Mouse (Mus musculus): ENCODE data around the gene A930017K11Rik.

GRCm38 (mm10) chr17:25964271-25964670, 11.9 kb upstream of the A930017K11Rik start:
- TF ChIP-seq CTCF (IDR thresholded peaks at IDR 0.05; ENCODE audit: borderline replicate concordance, extremely low read depth, insufficient read depth, insufficient read length): no peak
- no peak for TF ChIP-seq POLR2A (IDR thresholded peaks at IDR 0.05; ENCODE audit: borderline replicate concordance, extremely low read depth, insufficient read depth, insufficient read length, poor library complexity, severe bottlenecking)
